Mouse (Mus musculus): ENCODE results near the gene Ccl27a.

GRCm38 (mm10) chr4:41722918-41723351, 51.1 kb downstream of the Ccl27a start, which contains the start of gene Dctn3:
- no peak for TF ChIP-seq CTCF (IDR thresholded peaks at IDR 0.05; ENCODE audit: low read depth, low read length)
- TF ChIP-seq POLR2A (IDR thresholded peaks at IDR 0.05; ENCODE audit: borderline replicate concordance, low read depth, low read length): 0 out of 2 replicates have a peak, but pooled peaks have one; percentile 67

Measured in bone marrow macrophage, adult 2 months (primary cell).